Mouse (Mus musculus) MEL (cell line): ENCODE measurements at regions not wholly inside any gene's neighbourhood (a gene's known extent, or its start where the extent isn't known, plus 50 kb on each side); places are given as distances from the start of the nearest gene placed in this dataset.

Source experiments
- CTCF ChIP-seq, 3 experiments: IDR thresholded peaks in 2 of 3; conservative IDR thresholded peaks in 1 of 3; 2 replicates each; pipeline ENCODE4 v1.5.1; 2011 to 2012; ENCODE audit warnings: low read length in 3 of 3, low read depth in 2 of 3, mild to moderate bottlenecking in 2 of 3, improper control_type of control experiment in 1 of 3, inconsistent platforms in 1 of 3, mixed read lengths in 1 of 3, moderate library complexity in 1 of 3; ENCODE audit not compliant: control insufficient read depth in 1 of 3, insufficient read depth in 1 of 3, poor library complexity in 1 of 3, severe bottlenecking in 1 of 3
- EP300 ChIP-seq, 2 experiments: IDR thresholded peaks; 2 replicates each; pipeline ENCODE4 v1.6.1; 2011; ENCODE audit warnings: improper control_type of control experiment in 2 of 2, low read length in 2 of 2, low read depth in 1 of 2, mild to moderate bottlenecking in 1 of 2
- GATA1 ChIP-seq: IDR thresholded peaks from 2 replicates; pipeline ENCODE4 v1.6.1; 2011; ENCODE audit warnings: low read depth, low read length, improper control_type of control experiment
- NRF1 ChIP-seq: IDR thresholded peaks from 2 replicates; pipeline ENCODE4 v1.6.1; 2014; ENCODE audit warnings: low read depth, mild to moderate bottlenecking, inconsistent platforms, low read length, improper control_type of control experiment, moderate library complexity; ENCODE audit not compliant: poor library complexity, insufficient read depth, severe bottlenecking
- TBP ChIP-seq: IDR thresholded peaks from 2 replicates; pipeline ENCODE4 v1.8.0; 2011; ENCODE audit warnings: low read depth, low read length, improper control_type of control experiment
- TCF12 ChIP-seq: IDR thresholded peaks from 2 replicates; pipeline ENCODE4 v1.6.1; 2014; ENCODE audit warnings: low read depth, mild to moderate bottlenecking, inconsistent platforms, low read length, improper control_type of control experiment, moderate library complexity
- USF1 ChIP-seq: IDR thresholded peaks from 2 replicates; pipeline ENCODE4 v1.6.1; 2014; ENCODE audit warnings: low read depth, mild to moderate bottlenecking, inconsistent platforms, low read length, improper control_type of control experiment, moderate library complexity

- TF ChIP-seq EP300 (IDR thresholded peaks at IDR 0.05; ENCODE audit: low read depth in 1 of 2, low read length in 2 of 2) (no peak), CTCF (IDR thresholded peaks at IDR 0.05 in 2 of 3, conservative IDR thresholded peaks at IDR 0.05 in 1 of 3; ENCODE audit: control insufficient read depth in 1 of 3, insufficient read depth in 1 of 3, low read depth in 2 of 3, low read length in 3 of 3, poor library complexity in 1 of 3, severe bottlenecking in 1 of 3) (no peak), NRF1 (no peak), TBP (no peak), USF1 (no peak), GATA1 (no peak), TCF12 (no peak)
Observed at GRCm38 (mm10) chr16:68153541-68153940, 532.8 kb upstream of the Cadm2 start.
